Mouse (Mus musculus): ENCODE measurements around the gene Atp6v1g1.

- TF ChIP-seq POLR2A (IDR thresholded peaks at IDR 0.05; ENCODE audit: low read depth, low read length) (no peak), CTCF (IDR thresholded peaks at IDR 0.05; ENCODE audit: extremely low read depth, insufficient read length, insufficient replicate concordance, low read depth, low read length) (no peak)
These were observed 51.4 kb downstream of the Atp6v1g1 start for GRCm38 (mm10) chr4:63596010-63596409.
